Mouse (Mus musculus) ES-E14 (cell line): ENCODE measurements around the gene Gm17662. TPM values are rescaled to one million over a fixed set of nuclear protein-coding genes. Genes with fewer than 3 reads are reported as not detected.

Experiments used
- DNase-seq: peaks from one replicate; pipeline ENCODE4 v3.0.0-alpha.2; 2013; ENCODE audit warnings: low read depth, low spot score
- H3K27ac ChIP-seq: 2 replicates; pipeline ENCODE4 v1.5.1; 2012; ENCODE audit warnings: low read depth, mild to moderate bottlenecking, low read length, moderate library complexity, mixed read lengths; ENCODE audit not compliant: poor library complexity, insufficient read depth, severe bottlenecking
- H3K36me3 ChIP-seq: 2 replicates; pipeline ENCODE4 v1.6.1; 2012; ENCODE audit warnings: mild to moderate bottlenecking, low read length, moderate library complexity, mixed read lengths; ENCODE audit not compliant: control insufficient read depth, poor library complexity, insufficient read depth, severe bottlenecking
- H3K4me1 ChIP-seq, 2 experiments: fragments of 150-350 bp in 1 of 2; sonication (generic) in 1 of 2; 2 replicates each; pipeline ENCODE4 v1.6.1; 2012; ENCODE audit warnings: low read length in 2 of 2, mild to moderate bottlenecking in 1 of 2, mixed read lengths in 1 of 2; ENCODE audit not compliant: control insufficient read depth in 2 of 2, insufficient read depth in 2 of 2, poor library complexity in 1 of 2
- H3K4me3 ChIP-seq, 2 experiments: fragments of 150-350 bp in 1 of 2; sonication (generic) in 1 of 2; 2 replicates each; pipeline ENCODE4 v1.5.1; 2012; ENCODE audit warnings: low read length in 2 of 2, low read depth in 1 of 2, mild to moderate bottlenecking in 1 of 2, mixed read lengths in 1 of 2; ENCODE audit not compliant: insufficient read depth in 1 of 2, poor library complexity in 1 of 2, severe bottlenecking in 1 of 2
- H3K9ac ChIP-seq: 2 replicates; pipeline ENCODE4 v1.6.1; 2012; ENCODE audit warnings: low read depth, mild to moderate bottlenecking, low read length, mixed read lengths; ENCODE audit not compliant: poor library complexity, insufficient read depth, severe bottlenecking
- H3K9me3 ChIP-seq: fragments of 150-350 bp; sonication (generic); 2 replicates; pipeline ENCODE4 v1.6.1; 2012; ENCODE audit warnings: low read depth, mild to moderate bottlenecking, low read length; ENCODE audit not compliant: control insufficient read depth, insufficient read depth
- CHD2 ChIP-seq: IDR thresholded peaks from 2 replicates; pipeline ENCODE4 v1.6.1; 2014; ENCODE audit warnings: mild to moderate bottlenecking, low read depth, low read length, inconsistent platforms
- HCFC1 ChIP-seq: IDR thresholded peaks from 2 replicates; pipeline ENCODE4 v1.6.1; 2012; ENCODE audit warnings: low read length, inconsistent platforms, borderline replicate concordance; ENCODE audit not compliant: insufficient read depth
- MAFK ChIP-seq: IDR thresholded peaks from 2 replicates; pipeline ENCODE4 v1.6.1; 2014; ENCODE audit warnings: mild to moderate bottlenecking, low read depth, low read length, inconsistent platforms; ENCODE audit not compliant: insufficient read depth
- ZC3H11A ChIP-seq: IDR thresholded peaks from 2 replicates; pipeline ENCODE4 v1.6.1; 2012; ENCODE audit warnings: low read depth, mild to moderate bottlenecking, inconsistent platforms, low read length, borderline replicate concordance
- ZNF384 ChIP-seq: IDR thresholded peaks from 2 replicates; pipeline ENCODE4 v1.6.1; 2012; ENCODE audit warnings: low read depth, low read length, inconsistent platforms
- in situ Hi-C, 2 experiments: fragments of 600-800 bp; cut with MboI; formaldehyde crosslinking; loops; one replicate each; pipeline ENCODE4 v1.15.1; 2025; ENCODE audit warnings: low sequenced_read_pairs in 2 of 2, inconsistent platforms in 1 of 2; ENCODE audit not compliant: unreplicated experiment in 2 of 2
- total RNA-seq: library from RNA; depleted of rRNA; stranded (reverse); fragments of 300-350 nt; gene quantifications from 2 replicates; pipeline ENCODE4 v1.2.3, GENCODE M21; 2012

The Gm17662 gene
- total RNA-seq, 1 experiment = not detected

DNA sequence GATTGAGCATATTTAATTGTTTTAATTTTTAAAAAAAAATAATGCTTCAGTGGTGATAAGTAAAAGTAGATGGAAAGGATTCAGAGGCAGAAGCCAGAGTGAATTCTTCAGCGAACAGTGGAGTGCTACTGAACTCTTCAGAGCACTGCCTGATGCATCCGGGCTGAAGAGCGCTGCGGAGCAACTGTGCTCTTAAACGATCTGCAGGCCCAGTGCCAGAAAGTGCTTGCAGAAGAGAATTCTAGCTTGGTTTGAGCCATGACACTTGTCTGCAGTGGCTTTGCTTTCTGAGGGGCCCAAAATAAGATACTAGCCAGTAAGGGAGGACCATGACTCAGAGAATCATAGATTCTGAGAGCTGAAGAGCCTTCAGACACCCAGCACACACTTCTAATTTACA lies 28.2 kb upstream of the Gm17662 start:
- TF ChIP-seq HCFC1 = no peak
- no peak for TF ChIP-seq ZNF384
- no peak for TF ChIP-seq ZC3H11A
- TF ChIP-seq MAFK = no peak
- no peak for TF ChIP-seq CHD2
- no peak for DNase-seq
- H3K4me3 ChIP-seq = no peak overlapping the region
- in situ Hi-C loops = no loop called here
- no peak overlapping the region for H3K9ac ChIP-seq
- peaks cover 0 to 2% of the 10 kb centered on the region in 2 experiments; a peak in 1 of 4 replicates for H3K4me1 ChIP-seq
- H3K36me3 ChIP-seq = no peaks in the 10 kb centered on the region
- no peaks in the 10 kb centered on the region for H3K9me3 ChIP-seq
- H3K27ac ChIP-seq = no peak overlapping the region

DNA sequence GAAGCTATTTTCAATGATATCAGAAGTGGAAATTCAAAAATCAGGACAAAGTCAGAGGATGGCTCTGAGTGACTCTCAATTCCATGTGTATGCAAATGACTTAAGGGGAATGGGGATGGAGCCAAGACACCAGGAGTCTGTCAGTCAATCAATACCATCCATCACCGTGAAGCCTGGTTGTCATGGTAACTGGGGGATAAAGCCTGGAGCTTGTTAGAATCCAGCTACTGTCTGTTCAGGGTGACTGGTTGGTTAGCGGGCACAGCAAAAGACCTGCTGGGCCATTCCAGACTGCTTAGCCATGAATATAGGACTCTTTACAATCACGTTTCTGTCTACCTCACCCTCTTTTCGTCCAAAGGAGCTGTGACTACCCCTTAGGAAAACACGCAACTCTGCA lies 22.0 kb upstream of the Gm17662 start:
- no peak overlapping the region for H3K27ac ChIP-seq
- TF ChIP-seq ZC3H11A = no peak
- TF ChIP-seq MAFK = no peak
- no peak for TF ChIP-seq HCFC1
- no peak for TF ChIP-seq CHD2
- TF ChIP-seq ZNF384 = no peak
- H3K9me3 ChIP-seq = no peaks in the 10 kb centered on the region
- no peak overlapping the region for H3K4me3 ChIP-seq
- peaks cover 0 to 1% of the 10 kb centered on the region in 2 experiments; a peak in 1 of 4 replicates for H3K4me1 ChIP-seq
- in situ Hi-C loops = no loop called here
- no peak overlapping the region for H3K9ac ChIP-seq
- no peak for DNase-seq
- no peaks in the 10 kb centered on the region for H3K36me3 ChIP-seq

DNA sequence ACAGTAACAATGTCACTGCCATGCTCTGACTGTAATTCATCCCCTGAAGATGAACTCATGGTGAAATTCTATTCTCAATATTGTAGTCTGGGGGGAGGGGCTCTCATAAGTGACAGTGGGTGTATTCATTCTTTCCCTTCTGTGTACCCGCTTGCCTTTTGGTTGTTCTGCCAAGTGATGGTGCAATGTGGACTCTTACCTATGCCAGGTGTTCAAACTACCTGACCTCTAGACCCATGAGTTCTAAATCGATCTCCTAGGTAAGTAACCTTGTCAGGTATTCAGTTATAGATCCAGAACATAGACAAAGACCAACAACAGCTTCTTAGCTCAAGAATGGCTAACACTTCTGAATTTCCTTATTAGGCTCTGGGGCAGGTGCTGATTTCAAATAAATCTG lies 18.8 kb upstream of the Gm17662 start:
- Histone ChIP-seq H3K9me3 (no peaks in the 10 kb centered on the region), H3K4me1 (no peaks in the 10 kb centered on the region), H3K36me3 (no peaks in the 10 kb centered on the region), H3K27ac (no peak overlapping the region), H3K4me3 (no peak overlapping the region), H3K9ac (no peak overlapping the region)
- DNase-seq = no peak
- in situ Hi-C loops = no loop called here
- TF ChIP-seq MAFK (no peak), ZNF384 (no peak)

DNA sequence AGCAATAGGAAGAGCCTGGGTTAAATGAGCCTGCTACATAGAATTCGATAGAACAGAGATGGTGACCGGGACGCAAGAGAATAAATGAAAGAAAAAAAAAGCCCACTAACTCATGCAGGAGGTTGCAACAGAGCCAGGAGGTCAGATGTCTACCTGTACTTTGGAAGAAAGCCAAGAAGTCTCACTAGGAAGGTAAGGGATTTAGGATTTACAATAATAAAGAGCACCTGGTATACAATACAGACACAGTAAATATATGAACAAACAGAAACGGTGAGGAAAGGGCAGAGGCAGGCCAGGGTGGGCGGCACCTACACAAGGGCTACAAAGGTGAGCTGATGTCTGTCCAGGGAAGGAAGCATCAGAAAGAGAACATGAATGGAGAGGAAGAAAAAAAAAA lies 14.9 kb upstream of the Gm17662 start:
- in situ Hi-C loops = no loop called here
- H3K9me3 ChIP-seq = no peaks in the 10 kb centered on the region
- H3K4me1 ChIP-seq = no peaks in the 10 kb centered on the region
- TF ChIP-seq MAFK = no peak
- TF ChIP-seq HCFC1 = no peak
- TF ChIP-seq ZC3H11A = no peak
- TF ChIP-seq CHD2 = no peak
- TF ChIP-seq ZNF384 = no peak
- DNase-seq = no peak
- H3K36me3 ChIP-seq = no peaks in the 10 kb centered on the region
- H3K9ac ChIP-seq = no peak overlapping the region
- no peak overlapping the region for H3K27ac ChIP-seq
- no peak overlapping the region for H3K4me3 ChIP-seq

DNA sequence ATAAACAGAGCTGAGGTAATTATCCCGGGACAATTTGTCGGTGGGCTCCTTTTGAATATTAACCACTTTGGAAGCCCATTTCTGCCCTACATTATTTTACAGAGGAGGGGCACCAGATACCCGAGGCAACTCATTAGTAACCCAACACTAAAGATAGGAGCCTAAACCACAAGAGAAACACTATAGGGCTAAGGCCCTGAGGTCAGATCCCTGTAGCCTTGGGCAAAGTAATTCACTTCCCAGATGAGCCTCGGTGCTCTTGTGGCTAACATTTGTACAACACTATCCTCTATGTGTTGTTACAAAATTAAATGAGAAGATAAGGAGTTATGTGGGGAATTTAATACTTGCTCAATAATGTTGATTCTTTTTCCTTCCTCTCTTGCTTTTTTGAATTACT lies 13.6 kb upstream of the Gm17662 start:
- H3K9me3 ChIP-seq = no peaks in the 10 kb centered on the region
- no peak overlapping the region for H3K9ac ChIP-seq
- no peak overlapping the region for H3K27ac ChIP-seq
- in situ Hi-C loops = no loop called here
- no peaks in the 10 kb centered on the region for H3K36me3 ChIP-seq
- no peak overlapping the region for H3K4me3 ChIP-seq
- no peak for DNase-seq
- TF ChIP-seq MAFK = no peak
- TF ChIP-seq ZNF384 = no peak
- no peak for TF ChIP-seq CHD2
- TF ChIP-seq HCFC1 = no peak
- TF ChIP-seq ZC3H11A = no peak
- H3K4me1 ChIP-seq = no peaks in the 10 kb centered on the region
